18 mouse cellular contexts compared by ENCODE assay signal in genomic region chr3:130978986-130979642, GRCm38 (mm10).
A peak's percentile ranks its signal among the peaks of the same experiment; 100 is the strongest.
DNase-seq lines count a peak whose midpoint lies in the region; ATAC-seq and TF ChIP-seq lines count a peak whose summit lies in the region.
"Had no signal": no experiment of that assay in that cellular context is flagged by ENCODE, and none has a peak within 500 bp of the region (broad histone marks: within the 10 kb centered on the region; RNA-seq: fewer than 3 reads in every experiment).

No protein-coding gene starts in this region.

- H3K36me3 ChIP-seq in heart, postnatal 0 days (replicated peaks; ENCODE audit: control insufficient read depth, insufficient read depth, low read length), result no peaks in the 10 kb centered on the region
- H3K36me3 ChIP-seq: forebrain, embryonic 15.5 days had no signal

- ATAC-seq in heart, postnatal 0 days (ENCODE audit: insufficient read depth, low read depth), result no peak
- ATAC-seq in cerebellum, adult (ENCODE audit: insufficient number of reproducible peaks, low FRiP score, low TSS enrichment), result no peak
- ATAC-seq: forebrain, embryonic 15.5 days; intestine, postnatal 0 days; midbrain, embryonic 16.5 days had no signal

- no peak overlapping the region for H3K9ac ChIP-seq in heart, postnatal 0 days (replicated peaks; ENCODE audit: low read depth, low read length)
- H3K9ac ChIP-seq: forebrain, embryonic 15.5 days; hindbrain, embryonic 14.5 days had no signal

- no peak for TF ChIP-seq EP300 in heart, postnatal 0 days (IDR thresholded peaks at IDR 0.05; ENCODE audit: low read depth)

- 42% methylated on average over 14 of the region's 14 CpGs for WGBS in heart, postnatal 0 days

- DNase-seq in heart, adult 11 months, result peak; percentile 31
- no peak for DNase-seq in heart, postnatal 14 days
- peak; percentile 18 for DNase-seq in heart, postnatal 0 days (ENCODE audit: low spot score)
- no peak for DNase-seq in heart, adult 9 months (ENCODE audit: low spot score in 2 of 2)
- peak; percentile 77 for DNase-seq in thymus, postnatal 0 days (ENCODE audit: low spot score)
- DNase-seq in thymus, adult 18-20 months, result no peak
- DNase-seq in cerebellum, postnatal 4 days (ENCODE audit: low spot score in 2 of 2), result no peak
- DNase-seq: adrenal gland, postnatal 10 days; cerebellum, adult 18-20 months; layer of hippocampus, postnatal 36 days; lung, adult 2 months; spleen, adult 18-20 months had no signal

- peak overlapping the region; percentile 37 for H3K4me2 ChIP-seq in heart, postnatal 0 days (ENCODE audit: low read depth, low read length)
- H3K4me2 ChIP-seq: forebrain, embryonic 15.5 days; hindbrain, embryonic 14.5 days had no signal

- H3K9me3 ChIP-seq in heart, postnatal 0 days (replicated peaks; ENCODE audit: control insufficient read depth, low read length), result no peaks in the 10 kb centered on the region
- H3K9me3 ChIP-seq: forebrain, embryonic 15.5 days had no signal

- no peak for TF ChIP-seq CTCF in heart, postnatal 0 days (IDR thresholded peaks at IDR 0.05; ENCODE audit: low read depth)

- no peak overlapping the region; the same call in 1 of the 2 replicates for H3K27ac ChIP-seq in heart, postnatal 0 days (ENCODE audit: low read depth)
- H3K27ac ChIP-seq: forebrain, embryonic 15.5 days; hindbrain, embryonic 14.5 days had no signal

- intact Hi-C loops in heart, postnatal 14 days (cut with DNase I), result no loop called here

- H3K4me1 ChIP-seq in heart, postnatal 0 days (ENCODE audit: control insufficient read depth, insufficient read depth), result peaks cover 8% of the 10 kb centered on the region
- H3K4me1 ChIP-seq: forebrain, embryonic 15.5 days had no signal

- H3K4me3 ChIP-seq in heart, postnatal 0 days (ENCODE audit: low read depth, low read length), result no peak overlapping the region
- H3K4me3 ChIP-seq: erythroblast, embryonic 14.5 days; forebrain, embryonic 15.5 days had no signal

- no peaks in the 10 kb centered on the region for H3K27me3 ChIP-seq in heart, postnatal 0 days (ENCODE audit: control insufficient read depth, insufficient read depth, low read length)
- H3K27me3 ChIP-seq: forebrain, embryonic 15.5 days had no signal

Comparison
In these comparisons a context has a peak if more than half of its experiments do, and no peak if none do; other contexts are left out.
1. DNase-seq: peak in heart, adult 11 months (single experiment), heart, postnatal 0 days (single experiment) and thymus, postnatal 0 days (single experiment); none in heart, postnatal 14 days (0 of 2), heart, adult 9 months (0 of 2), thymus, adult 18-20 months (0 of 2) and cerebellum, postnatal 4 days (0 of 2).